Mouse (Mus musculus) erythroblast, embryonic 14.5 days (primary cell): Measurements from ENCODE around the gene Psma5.

Source experiments
- GATA1 ChIP-seq: IDR thresholded peaks from 2 replicates; pipeline ENCODE4 v1.6.1; 2012; ENCODE audit warnings: low read length, inconsistent platforms, mixed read lengths
- TAL1 ChIP-seq: IDR thresholded peaks from 3 replicates; pipeline ENCODE4 v1.6.1; 2012; ENCODE audit warnings: low read length, inconsistent platforms, mixed read lengths

GRCm38 (mm10) chr3:108295379-108296219, 38.9 kb downstream of the Psma5 start:
- TF ChIP-seq TAL1 (no peak), GATA1 (no peak)
